Mouse (Mus musculus) liver, adult (tissue): Measurements from ENCODE around the gene Ubxn7.

Source experiments
- GATA4 ChIP-seq: IDR thresholded peaks from 2 replicates; pipeline ENCODE4 v1.6.1; 2014; ENCODE audit warnings: mild to moderate bottlenecking, low read length; ENCODE audit not compliant: insufficient replicate concordance

The Ubxn7 gene

GRCm38 (mm10) chr16:32401335-32401965, 69.4 kb downstream of the Ubxn7 start:
- TF ChIP-seq GATA4, result no peak

GRCm38 (mm10) chr16:32402818-32403217, 70.8 kb downstream of the Ubxn7 start:
- no peak for TF ChIP-seq GATA4

- TF ChIP-seq GATA4, result no peak
Observed at GRCm38 (mm10) chr16:32405716-32406115, 73.7 kb downstream of the Ubxn7 start.

- TF ChIP-seq GATA4, result no peak
Observed at GRCm38 (mm10) chr16:32406671-32407070, 74.6 kb downstream of the Ubxn7 start.

GRCm38 (mm10) chr16:32407730-32408129, 75.7 kb downstream of the Ubxn7 start:
- no peak for TF ChIP-seq GATA4

GRCm38 (mm10) chr16:32417457-32417856, 85.4 kb downstream of the Ubxn7 start:
- no peak for TF ChIP-seq GATA4

- peak; percentile 70; the same call in 1 of the 2 replicates for TF ChIP-seq GATA4
Observed at GRCm38 (mm10) chr16:32419517-32420483, 87.7 kb downstream of the Ubxn7 start, which contains the start of gene Tctex1d2. Gene Tctex1d2 (plus strand): TSS chr16:32419702.

GRCm38 (mm10) chr16:32427506-32427905, 95.4 kb downstream of the Ubxn7 start:
- no peak for TF ChIP-seq GATA4

- peak; percentile 42; the same call in 1 of the 2 replicates for TF ChIP-seq GATA4
Observed at GRCm38 (mm10) chr16:32430474-32431046, 98.5 kb downstream of the Ubxn7 start, which contains the start of gene Pcyt1a. Gene Pcyt1a (plus strand): TSS chr16:32430921.

- TF ChIP-seq GATA4, result no peak
Observed at GRCm38 (mm10) chr16:32431047-32431591, 99.1 kb downstream of the Ubxn7 start.

GRCm38 (mm10) chr16:32431926-32432325, 99.9 kb downstream of the Ubxn7 start:
- no peak for TF ChIP-seq GATA4

- TF ChIP-seq GATA4, result no peak
Observed at GRCm38 (mm10) chr16:32433138-32433537, 101.1 kb downstream of the Ubxn7 start.

GRCm38 (mm10) chr16:32434066-32434465, 102.0 kb downstream of the Ubxn7 start:
- TF ChIP-seq GATA4, result no peak

GRCm38 (mm10) chr16:32434691-32435090, 102.6 kb downstream of the Ubxn7 start:
- no peak for TF ChIP-seq GATA4

GRCm38 (mm10) chr16:32436657-32437056, 104.6 kb downstream of the Ubxn7 start:
- no peak for TF ChIP-seq GATA4

GRCm38 (mm10) chr16:32437266-32437665, 105.2 kb downstream of the Ubxn7 start:
- TF ChIP-seq GATA4, result no peak

- TF ChIP-seq GATA4, result no peak
Observed at GRCm38 (mm10) chr16:32441432-32441831, 109.4 kb downstream of the Ubxn7 start.
